Mouse (Mus musculus) kidney, adult 2 months (tissue): Measurements from ENCODE around the gene Taf3.

Source experiments
- CTCF ChIP-seq: fragments of 200-500 bp; conservative IDR thresholded peaks from 2 replicates; pipeline ENCODE4 v1.5.1; 2011; ENCODE audit warnings: low read depth, mild to moderate bottlenecking, control low read depth, low read length, moderate library complexity, mixed read lengths; ENCODE audit not compliant: insufficient read depth, insufficient read length
- POLR2A ChIP-seq: fragments of 200-500 bp; IDR thresholded peaks from one replicate; pipeline ENCODE4 v1.6.1; 2011; ENCODE audit warnings: low read depth, low read length, control low read depth

- TF ChIP-seq POLR2A (no peak), CTCF (no peak)
These were observed 33.3 kb downstream of the Taf3 start for GRCm38 (mm10) chr2:10014951-10015635.
